Mouse (Mus musculus): ENCODE data around the gene Scnn1b. TPM values are rescaled to one million over a fixed set of nuclear protein-coding genes. Genes with fewer than 3 reads are reported as not detected.

Gene Scnn1b
- polyA plus RNA-seq, 1 experiment from 2014 or later = not detected

Other genes starting within 250 kb of the Scnn1b start
- 1.1 TPM in 2 replicates for gene Usp31, start 157.8 kb upstream of the Scnn1b start, polyA plus RNA-seq (2015; fragmentation: Nextera tagmentation; extraction: Ambion mirVana)
- gene Scnn1g, start 130.6 kb upstream of the Scnn1b start, polyA plus RNA-seq (2015; fragmentation: Nextera tagmentation; extraction: Ambion mirVana) = not detected in 2 replicates
- 11.1 and 11.4 TPM in 2 replicates for gene Cog7, start 116.7 kb downstream of the Scnn1b start, polyA plus RNA-seq (2015; fragmentation: Nextera tagmentation; extraction: Ambion mirVana)
- 39.7 and 41.9 TPM in 2 replicates for gene Gga2, start 156.2 kb downstream of the Scnn1b start, polyA plus RNA-seq (2015; fragmentation: Nextera tagmentation; extraction: Ambion mirVana)
- gene Ubfd1, start 202.1 kb downstream of the Scnn1b start, polyA plus RNA-seq (2015; fragmentation: Nextera tagmentation; extraction: Ambion mirVana) = 18.7 and 22.1 TPM in 2 replicates
- 8.3 TPM in 2 replicates for gene Ears2, start 202.2 kb downstream of the Scnn1b start, polyA plus RNA-seq (2015; fragmentation: Nextera tagmentation; extraction: Ambion mirVana)
- gene Ndufab1, start 236.8 kb downstream of the Scnn1b start, polyA plus RNA-seq (2015; fragmentation: Nextera tagmentation; extraction: Ambion mirVana) = 562 and 589 TPM in 2 replicates

All from liver, embryonic 13.5 days (tissue).